Mouse (Mus musculus) intestine, embryonic 16.5 days (tissue): ENCODE data around the gene Cnpy2. TPM values are rescaled to one million over a fixed set of nuclear protein-coding genes. Genes with fewer than 3 reads are reported as not detected.
"Not testable (repeated sequence)": the region's sequence is repeated elsewhere in the genome, so short reads cannot be mapped to it uniquely, and the experiment has no call there.

Experiments
- ATAC-seq: fragments of 200-750 bp; cut with Nextera tagmentation; 2 replicates; pipeline ENCODE4 v1.8.0; 2017; ENCODE audit warnings: moderate TSS enrichment, moderate library complexity
- H3K27ac ChIP-seq: fragments of 300-500 bp; sonication (generic); 2 replicates; pipeline ENCODE4 v1.5.1; 2014; ENCODE audit warnings: mild to moderate bottlenecking, low read length
- H3K27me3 ChIP-seq: fragments of 300-500 bp; sonication (generic); replicated peaks from 2 replicates; pipeline ENCODE4 v1.6.1; 2014; ENCODE audit warnings: low read length, control low read depth, mixed read lengths; ENCODE audit not compliant: control insufficient read depth, insufficient read depth
- H3K36me3 ChIP-seq: fragments of 300-500 bp; sonication (generic); 2 replicates; pipeline ENCODE4 v1.6.1; 2014; ENCODE audit warnings: low read length, control low read depth; ENCODE audit not compliant: control insufficient read depth, insufficient read depth
- H3K4me1 ChIP-seq: fragments of 300-500 bp; sonication (generic); 2 replicates; pipeline ENCODE4 v1.6.1; 2014; ENCODE audit warnings: low read length, control low read depth, mixed read lengths; ENCODE audit not compliant: control insufficient read depth, insufficient read depth
- H3K4me2 ChIP-seq: fragments of 300-500 bp; sonication (generic); 2 replicates; pipeline ENCODE4 v1.6.1; 2014; ENCODE audit warnings: low read depth, low read length, control low read depth
- H3K4me3 ChIP-seq: fragments of 300-500 bp; sonication (generic); 2 replicates; pipeline ENCODE4 v1.5.1; 2014; ENCODE audit warnings: mild to moderate bottlenecking, low read length
- H3K9ac ChIP-seq: fragments of 300-500 bp; sonication (generic); 2 replicates; pipeline ENCODE4 v1.6.1; 2014; ENCODE audit warnings: low read depth, low read length
- H3K9me3 ChIP-seq: fragments of 300-500 bp; sonication (generic); 2 replicates; pipeline ENCODE4 v1.6.1; 2016; ENCODE audit warnings: low read length, control low read depth; ENCODE audit not compliant: control insufficient read depth
- WGBS: fragments of 180-500 bp; shearing (Covaris S2); extraction: QIAGEN DNeasy Blood & Tissue Kit; methylation state at CpG from one replicate; pipeline ENCODE4 v1.1.7; 2014; 5-methylcytosine and 5-hydroxymethylcytosine counted together
- polyA plus RNA-seq: library from polyadenylated mRNA; unstranded; fragments of >200 nt; fragmentation: Nextera tagmentation; extraction: Ambion mirVana; gene quantifications from 2 replicates; pipeline ENCODE4 v1.2.1, GENCODE M21; 2015

The Cnpy2 gene
- polyA plus RNA-seq, 1 experiment from 2014 or later, result 297 TPM

GRCm38 (mm10) chr10:128309654-128310053 lies 12.6 kb upstream of the Cnpy2 start:
- no peaks in the 10 kb centered on the region for H3K9me3 ChIP-seq
- no peak overlapping the region for H3K4me2 ChIP-seq
- H3K27me3 ChIP-seq, result no peaks in the 10 kb centered on the region
- 89% methylated on average over 7 of the region's 7 CpGs for WGBS
- ATAC-seq, result no peak
- H3K27ac ChIP-seq, result no peak overlapping the region; the same call in 1 of the 2 replicates
- H3K36me3 ChIP-seq, result peaks cover 16% of the 10 kb centered on the region
- no peak overlapping the region for H3K4me3 ChIP-seq
- H3K4me1 ChIP-seq, result no peaks in the 10 kb centered on the region
- no peak overlapping the region for H3K9ac ChIP-seq

DNA sequence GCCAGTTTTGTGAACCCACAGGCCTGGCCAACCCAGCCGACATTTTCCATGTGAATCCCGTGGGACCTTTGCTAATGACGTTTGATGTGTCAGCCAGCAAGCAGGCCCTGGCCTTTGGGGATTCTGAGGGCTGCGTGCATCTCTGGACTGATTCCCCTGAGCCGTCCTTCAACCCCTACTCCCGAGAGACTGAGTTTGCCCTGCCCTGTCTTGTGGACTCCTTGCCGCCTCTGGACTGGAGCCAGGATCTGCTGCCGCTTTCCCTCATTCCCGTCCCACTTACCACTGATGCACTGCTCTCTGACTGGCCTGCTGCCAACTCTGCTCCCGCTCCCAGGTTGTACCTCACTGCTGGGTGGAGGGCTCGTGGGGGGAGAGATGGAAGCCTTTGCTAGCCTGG lies 12.1 kb upstream of the Cnpy2 start:
- ATAC-seq, result peak; percentile 48; the same call in 1 of the 2 replicates
- peaks cover 16% of the 10 kb centered on the region for H3K36me3 ChIP-seq
- 55% methylated on average over 11 of the region's 11 CpGs for WGBS

GRCm38 (mm10) chr10:128310902-128311301 lies 11.4 kb upstream of the Cnpy2 start:
- Histone ChIP-seq H3K27me3 (no peaks in the 10 kb centered on the region), H3K36me3 (peaks cover 16% of the 10 kb centered on the region), H3K4me2 (no peak overlapping the region), H3K4me1 (no peaks in the 10 kb centered on the region), H3K4me3 (no peak overlapping the region), H3K9ac (no peak overlapping the region), H3K27ac (no peak overlapping the region), H3K9me3 (no peaks in the 10 kb centered on the region)
- 78% methylated on average over 4 of the region's 4 CpGs for WGBS
- no peak for ATAC-seq

More for the DNA sequence above, 12.1 kb upstream of the Cnpy2 start:
- Histone ChIP-seq H3K27me3 (no peaks in the 10 kb centered on the region), H3K4me2 (no peak overlapping the region), H3K9me3 (no peaks in the 10 kb centered on the region), H3K9ac (0 out of 2 replicates have a peak overlapping the region, but pooled peaks have one; percentile 13), H3K4me3 (no peak overlapping the region), H3K27ac (no peak overlapping the region; the same call in 1 of the 2 replicates), H3K4me1 (no peaks in the 10 kb centered on the region)

DNA sequence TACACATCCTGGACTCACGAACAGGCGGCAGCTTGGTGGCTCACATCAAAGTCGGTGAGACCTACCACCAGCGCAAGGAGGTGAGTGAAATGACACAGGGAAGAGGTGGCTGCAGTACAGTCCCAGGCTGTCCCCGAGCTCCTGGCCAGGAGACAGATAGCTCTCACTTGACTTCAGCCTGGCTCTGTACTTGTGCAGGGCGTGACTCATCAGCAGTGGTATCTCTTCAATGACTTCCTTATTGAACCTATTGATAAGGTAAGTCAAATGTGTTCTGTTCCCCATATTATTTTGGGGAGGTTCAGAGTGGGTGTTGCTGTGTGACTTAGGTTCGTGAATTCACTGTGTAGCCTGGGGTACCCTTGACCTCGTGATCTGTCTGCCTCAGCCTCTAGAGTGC lies 6.7 kb upstream of the Cnpy2 start:
- Histone ChIP-seq H3K4me2 (no peak overlapping the region), H3K9ac (no peak overlapping the region), H3K27ac (no peak overlapping the region), H3K4me1 (no peaks in the 10 kb centered on the region), H3K9me3 (no peaks in the 10 kb centered on the region), H3K4me3 (no peak overlapping the region), H3K27me3 (no peaks in the 10 kb centered on the region), H3K36me3 (peaks cover 22% of the 10 kb centered on the region)
- WGBS, result 84% methylated on average over 8 of the region's 8 CpGs
- 0 out of 2 replicates have a peak, but pooled peaks have one; percentile 29 for ATAC-seq

GRCm38 (mm10) chr10:128321641-128322040 lies 618 bp upstream of the Cnpy2 start:
- H3K4me3 ChIP-seq, result peak overlapping the region; percentile 64
- H3K4me2 ChIP-seq, result peak overlapping the region; percentile 61
- H3K27me3 ChIP-seq, result no peaks in the 10 kb centered on the region
- peak overlapping the region; percentile 58 for H3K9ac ChIP-seq
- no peaks in the 10 kb centered on the region for H3K9me3 ChIP-seq
- H3K27ac ChIP-seq, result no peak overlapping the region
- ATAC-seq, result peak; percentile 11; the same call in 1 of the 2 replicates
- H3K36me3 ChIP-seq, result peaks cover 16% of the 10 kb centered on the region
- WGBS, result 50% methylated on average over 12 of the region's 12 CpGs
- peaks cover 14% of the 10 kb centered on the region for H3K4me1 ChIP-seq

DNA sequence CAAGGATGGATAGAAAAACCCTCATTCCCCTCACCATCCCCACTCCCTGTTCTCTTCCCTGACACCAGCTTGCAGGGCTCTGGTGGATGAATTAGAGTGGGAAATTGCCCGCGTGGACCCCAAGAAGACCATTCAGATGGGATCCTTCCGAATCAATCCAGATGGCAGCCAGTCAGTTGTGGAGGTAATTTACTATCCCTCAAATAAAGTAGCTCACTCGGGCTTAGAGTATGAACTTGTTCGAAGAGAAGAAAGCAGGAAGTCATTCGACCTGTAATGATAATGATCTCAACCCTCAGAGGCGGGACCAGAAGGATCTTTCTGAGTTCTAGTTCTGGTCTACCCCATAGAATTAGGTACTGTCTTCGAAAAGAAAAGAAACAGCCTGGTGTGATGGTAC lies 1.3 kb downstream of the Cnpy2 start:
- peak overlapping the region; percentile 64 for H3K4me3 ChIP-seq
- WGBS, result 62% methylated on average over 8 of the region's 8 CpGs
- H3K9ac ChIP-seq, result peak overlapping the region; percentile 88
- H3K27ac ChIP-seq, result peak overlapping the region; percentile 84
- peaks cover 14% of the 10 kb centered on the region for H3K4me1 ChIP-seq
- H3K27me3 ChIP-seq, result no peaks in the 10 kb centered on the region
- peaks cover 20% of the 10 kb centered on the region for H3K36me3 ChIP-seq
- H3K4me2 ChIP-seq, result peak overlapping the region; percentile 61
- ATAC-seq, result no peak
- H3K9me3 ChIP-seq, result no peaks in the 10 kb centered on the region

DNA sequence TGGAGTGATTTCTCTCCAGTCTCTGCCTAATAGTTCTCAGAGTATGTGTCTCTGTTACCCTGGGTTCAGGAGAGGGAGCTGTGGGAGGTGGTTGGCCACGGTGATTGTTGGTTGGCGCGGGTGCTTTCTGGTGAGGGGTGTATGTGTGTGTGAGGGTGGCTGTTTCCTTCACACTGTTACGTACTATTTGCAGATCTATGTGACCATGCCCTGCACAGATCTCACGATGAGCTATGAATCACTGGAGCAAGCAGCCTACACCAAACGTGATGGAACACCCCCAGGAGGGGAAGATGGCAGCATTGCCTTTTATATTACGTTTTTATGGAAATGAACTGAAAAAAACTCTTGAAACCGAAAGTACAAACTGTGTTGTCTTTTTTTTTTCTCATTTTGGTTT lies 4.6 kb downstream of the Cnpy2 start:
- Histone ChIP-seq H3K9me3 (no peaks in the 10 kb centered on the region), H3K27me3 (no peaks in the 10 kb centered on the region), H3K36me3 (peaks cover 25% of the 10 kb centered on the region), H3K9ac (no peak overlapping the region), H3K4me3 (no peak overlapping the region), H3K4me2 (no peak overlapping the region), H3K4me1 (peaks cover 10% of the 10 kb centered on the region), H3K27ac (no peak overlapping the region)
- WGBS, result 94% methylated on average over 8 of the region's 8 CpGs
- ATAC-seq, result no peak

- ATAC-seq, result no peak
- no peak overlapping the region for H3K9ac ChIP-seq
- no peak overlapping the region for H3K4me2 ChIP-seq
- H3K4me1 ChIP-seq, result peaks cover 10% of the 10 kb centered on the region
- WGBS, result 87% methylated on average over 10 of the region's 10 CpGs
- no peak overlapping the region for H3K27ac ChIP-seq
- H3K36me3 ChIP-seq, result peaks cover 25% of the 10 kb centered on the region
- H3K27me3 ChIP-seq, result no peaks in the 10 kb centered on the region
- no peaks in the 10 kb centered on the region for H3K9me3 ChIP-seq
- no peak overlapping the region for H3K4me3 ChIP-seq
These were observed 5.4 kb downstream of the Cnpy2 start for GRCm38 (mm10) chr10:128327610-128328009.

GRCm38 (mm10) chr10:128332358-128333249 lies 10.3 kb downstream of the Cnpy2 start:
- not testable (repeated sequence) for H3K27ac ChIP-seq, H3K9ac ChIP-seq, H3K9me3 ChIP-seq, H3K27me3 ChIP-seq, H3K4me3 ChIP-seq, ATAC-seq, H3K4me1 ChIP-seq, H3K4me2 ChIP-seq, H3K36me3 ChIP-seq
- 81% methylated on average over 6 of the region's 6 CpGs for WGBS
